Mouse (Mus musculus) megakaryocyte-erythroid progenitor cell, adult 5-6 weeks (primary cell): ENCODE data around the gene Ptgfrn. TPM values are rescaled to one million over a fixed set of nuclear protein-coding genes. Genes with fewer than 3 reads are reported as not detected.

Source experiments
- total RNA-seq, 2 experiments: library from RNA; stranded (forward) in 1 of 2; stranded (reverse) in 1 of 2; fragments of 200-1000, 215-1000 nt in 1 of 2; fragments of >200 nt in 1 of 2; fragmentation: Nextera tagmentation in 1 of 2; gene quantifications; 2 replicates each; pipeline ENCODE4 v1.2.3; 2014 to 2017

Gene Ptgfrn
- total RNA-seq, 2 experiments from 2014 or later = not detected

Other genes starting within 250 kb of the Ptgfrn start
- gene Trim45, start 188.1 kb downstream of the Ptgfrn start, total RNA-seq (2014; fragmentation: Nextera tagmentation) = 1.0 and 1.1 TPM in 2 replicates
- gene Trim45, start 188.1 kb downstream of the Ptgfrn start, total RNA-seq (2017) = 1.2 and 4.8 TPM in 2 replicates
- 23.5 and 37.1 TPM in 2 replicates for gene Ttf2, start 140.6 kb downstream of the Ptgfrn start, total RNA-seq (2014; fragmentation: Nextera tagmentation)
- gene Ttf2, start 140.6 kb downstream of the Ptgfrn start, total RNA-seq (2017) = 27.3 and 30.1 TPM in 2 replicates
- 0.15 TPM in 1 of 2 replicates, not detected in the other for gene Cd101, start 80.7 kb downstream of the Ptgfrn start, total RNA-seq (2014; fragmentation: Nextera tagmentation)
- gene Cd101, start 80.7 kb downstream of the Ptgfrn start, total RNA-seq (2017) = 0.30 TPM in 1 of 2 replicates, not detected in the other
- gene Cd2, start 177.7 kb upstream of the Ptgfrn start, total RNA-seq (2014; fragmentation: Nextera tagmentation) = 0.35 and 6.1 TPM in 2 replicates
- 0.19 and 14.4 TPM in 2 replicates for gene Cd2, start 177.7 kb upstream of the Ptgfrn start, total RNA-seq (2017)